Mouse (Mus musculus): ENCODE data around the gene Fam72a. TPM values are rescaled to one million over a fixed set of nuclear protein-coding genes. Genes with fewer than 3 reads are reported as not detected.

The Fam72a gene
- total RNA-seq, 2 experiments from 2014 or later: 1.0 to 1.4 TPM

GRCm38 (mm10) chr1:131580389-131580788 is 52.7 kb downstream of the Fam72a start:
- no peak for DNase-seq

GRCm38 (mm10) chr1:131583598-131583997 is 55.9 kb downstream of the Fam72a start:
- no peak for DNase-seq

- DNase-seq: no peak
These were observed 59.1 kb downstream of the Fam72a start for GRCm38 (mm10) chr1:131586836-131587235.

Small RNAs within 50 kb of the gene (microRNA-seq; reads per million reads assigned to microRNA genes)
- 0 reads per million in 2 experiments for gene Gm24273

Other genes starting within 250 kb of the Fam72a start
- 1 to 10 TPM; 2.8 to 3.6 TPM for gene Ikbke, start 248.3 kb upstream of the Fam72a start, total RNA-seq (2021)
- gene Srgap2, start 551 bp upstream of the Fam72a start, total RNA-seq (2021): 10 to 100 TPM; 43.7 to 53.7 TPM
- not detected for gene Avpr1b, start 71.3 kb downstream of the Fam72a start, total RNA-seq (2021)
- 1 to 10 TPM in 1 of 2 experiments, under 1 TPM in 1; 0.56 to 4.4 TPM for gene Ctse, start 110.4 kb downstream of the Fam72a start, total RNA-seq (2021)
- gene Rab7b, start 160.8 kb downstream of the Fam72a start, total RNA-seq (2021): 1 to 10 TPM; 6.3 to 9.2 TPM
- gene Slc26a9, start 216.1 kb downstream of the Fam72a start, total RNA-seq (2021): not detected